Mouse (Mus musculus): ENCODE results near the gene Pafah1b3.

DNA sequence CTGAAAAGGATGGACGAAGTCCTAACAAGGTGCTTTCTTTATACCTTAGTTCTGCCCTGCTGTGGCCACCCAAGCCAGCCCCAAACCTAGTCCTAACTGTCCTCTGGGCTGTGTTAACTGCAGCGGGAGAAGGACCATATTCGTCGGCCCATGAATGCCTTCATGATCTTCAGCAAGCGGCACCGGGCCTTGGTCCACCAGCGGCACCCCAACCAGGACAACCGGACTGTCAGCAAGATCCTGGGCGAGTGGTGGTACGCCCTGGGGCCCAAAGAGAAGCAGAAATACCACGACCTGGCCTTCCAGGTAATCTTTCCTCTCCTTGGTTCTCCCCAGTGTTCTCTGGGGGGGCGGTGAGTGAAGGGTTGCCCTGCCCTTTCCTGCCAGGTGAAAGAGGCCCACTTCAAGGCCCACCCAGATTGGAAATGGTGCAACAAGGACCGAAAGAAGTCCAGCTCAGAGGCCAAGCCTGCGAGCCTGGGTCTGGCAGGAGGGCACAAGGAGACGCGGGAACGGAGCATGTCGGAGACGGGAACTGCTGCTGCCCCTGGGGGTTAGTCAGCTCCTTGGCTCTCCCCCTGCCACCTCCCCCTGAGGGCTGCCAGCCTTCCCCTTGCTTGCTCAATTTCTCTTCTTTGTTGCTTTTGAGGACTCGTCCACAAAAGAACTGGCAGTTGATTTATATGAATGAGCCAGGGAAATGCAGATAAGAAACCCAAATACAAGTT lies 12.1 kb downstream of the Pafah1b3 start:
- TF ChIP-seq CTCF (IDR thresholded peaks at IDR 0.05; ENCODE audit: extremely low read depth, insufficient read length, insufficient replicate concordance, low read depth, low read length) (no peak), POLR2A (IDR thresholded peaks at IDR 0.05; ENCODE audit: low read depth, low read length) (no peak)

Data from small intestine, adult 2 months (tissue).